Mouse (Mus musculus): ENCODE measurements around the gene Gnat3.
A peak's percentile ranks its signal among the peaks of the same experiment; 100 is the strongest.

Gnat3 gene

DNA sequence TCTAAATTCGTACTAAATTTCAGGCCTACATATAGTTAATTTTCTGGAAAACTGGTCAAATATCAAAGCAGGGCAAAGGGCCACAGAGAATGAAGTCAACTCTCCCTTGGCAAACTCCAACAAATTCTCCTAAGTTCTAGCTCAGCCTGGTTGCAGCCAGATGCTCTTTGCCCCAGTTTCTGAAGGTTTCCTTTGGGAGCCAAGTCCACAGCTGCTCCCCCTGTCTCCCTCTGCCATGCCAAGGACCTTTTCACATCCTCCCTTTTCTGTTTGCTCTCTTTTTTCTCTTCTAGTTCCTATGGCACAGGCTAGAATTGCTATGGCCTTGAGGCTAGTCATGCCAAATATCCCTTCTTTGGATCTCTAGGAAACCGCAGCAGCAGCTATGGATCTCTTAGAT is 43.8 kb downstream of the Gnat3 start:
- DNase-seq (ENCODE audit: low spot score in 2 of 2) = no peak

DNA sequence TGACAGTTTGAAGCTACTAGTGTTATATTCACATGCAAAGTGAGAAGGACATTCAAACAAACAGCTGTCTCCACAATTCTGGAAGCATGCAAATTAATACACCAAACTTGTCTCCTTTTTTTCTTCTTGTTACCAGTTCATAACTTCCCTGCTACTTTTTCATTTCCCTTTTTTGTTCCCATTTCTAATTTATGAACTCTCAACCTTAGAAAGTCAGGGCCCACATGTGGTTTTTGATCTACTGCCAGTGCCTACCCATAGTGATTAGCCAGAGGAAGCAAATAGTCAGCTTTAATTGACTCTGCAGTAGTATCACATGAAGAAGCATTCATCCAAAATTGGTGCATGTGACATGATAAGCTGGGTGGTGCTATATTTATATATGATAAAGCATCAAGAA is 44.7 kb downstream of the Gnat3 start:
- no peak for DNase-seq (ENCODE audit: low spot score in 2 of 2)

DNA sequence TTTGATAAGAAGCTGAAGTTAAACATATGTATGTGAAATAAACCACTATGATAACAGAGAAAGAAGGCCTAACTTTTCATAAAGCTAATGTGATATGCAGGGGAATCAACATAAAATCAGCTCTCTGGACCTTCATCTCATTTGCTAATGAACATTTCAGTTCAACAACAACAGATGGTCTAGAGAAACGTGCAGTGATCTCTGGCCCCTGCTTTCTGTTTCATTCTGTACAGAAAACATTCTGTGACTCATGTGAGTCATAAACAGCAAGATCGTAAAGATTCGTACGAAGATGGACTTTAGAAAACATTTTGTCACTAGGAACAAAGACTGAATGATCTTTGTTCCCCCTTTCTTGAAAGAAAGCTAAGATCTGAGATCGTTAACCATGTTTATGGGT is 48.0 kb downstream of the Gnat3 start:
- DNase-seq (ENCODE audit: low spot score in 2 of 2) = no peak

DNA sequence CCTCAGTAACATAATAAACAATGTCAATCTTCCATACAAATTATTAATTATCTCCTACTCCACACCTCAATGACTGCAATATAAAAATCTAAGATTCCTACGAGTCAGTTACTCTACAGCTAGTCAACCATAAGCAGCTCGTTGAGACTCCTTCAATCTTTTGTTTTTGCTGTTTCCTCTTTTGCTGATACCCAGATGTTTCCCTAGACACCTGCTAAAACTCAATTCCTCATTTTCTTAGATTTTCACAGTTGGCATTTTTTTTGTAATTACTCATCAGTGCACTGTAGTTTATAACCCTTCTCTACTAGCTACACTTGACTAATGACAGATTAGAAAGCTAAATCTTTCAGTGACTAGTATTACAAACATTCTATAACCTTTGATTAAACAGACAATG is 50.8 kb downstream of the Gnat3 start:
- no peak for DNase-seq (ENCODE audit: low spot score in 2 of 2)

DNA sequence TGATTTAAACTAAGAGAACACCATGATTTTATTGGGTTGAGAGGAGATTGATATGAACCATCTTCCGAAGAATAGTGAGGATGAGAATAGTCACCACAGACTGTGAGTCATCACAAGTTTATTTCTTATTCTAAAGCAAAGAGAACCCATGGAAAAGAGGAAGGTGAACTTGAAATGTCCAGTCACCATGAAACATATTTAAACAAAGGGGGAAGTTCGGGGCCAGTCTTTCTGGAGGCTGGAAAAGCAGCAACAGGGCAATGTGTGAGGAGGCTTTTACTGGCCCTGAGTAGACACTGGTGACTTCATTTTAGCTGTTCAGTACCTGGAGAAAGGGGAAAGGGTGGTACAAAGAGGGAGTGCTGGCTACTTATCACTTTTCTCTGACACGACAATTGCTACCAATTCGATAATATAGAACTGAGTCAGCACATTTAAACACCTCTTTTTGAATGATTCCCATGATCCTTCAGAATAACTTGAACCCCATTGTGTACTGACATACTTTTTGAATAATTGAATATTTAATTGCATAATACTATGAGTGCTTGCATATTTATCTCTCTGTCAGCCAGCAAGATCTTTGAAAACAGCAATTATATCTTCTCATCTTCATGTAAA is 52.0 kb downstream of the Gnat3 start:
- DNase-seq (ENCODE audit: low spot score in 2 of 2) = no peak

DNA sequence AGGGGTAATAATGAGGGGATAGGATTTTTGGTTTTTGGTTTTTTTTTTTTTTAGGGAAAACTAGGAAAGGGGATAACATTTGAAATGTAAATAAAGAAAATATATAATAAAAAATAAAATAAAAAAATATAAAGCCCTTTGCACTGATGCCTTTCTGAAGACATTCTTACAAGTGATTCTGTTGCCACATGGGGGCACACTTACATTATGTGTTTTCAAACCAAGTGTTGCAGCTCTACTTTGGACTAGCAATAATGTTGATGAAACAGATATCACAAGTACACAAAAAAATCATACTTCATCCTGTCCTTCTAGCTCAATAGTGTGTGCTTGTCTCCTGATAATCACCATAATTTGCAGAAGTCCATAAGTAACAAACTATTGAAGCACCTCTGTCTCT is 61.0 kb downstream of the Gnat3 start:
- no peak for DNase-seq (ENCODE audit: low spot score in 2 of 2)

DNA sequence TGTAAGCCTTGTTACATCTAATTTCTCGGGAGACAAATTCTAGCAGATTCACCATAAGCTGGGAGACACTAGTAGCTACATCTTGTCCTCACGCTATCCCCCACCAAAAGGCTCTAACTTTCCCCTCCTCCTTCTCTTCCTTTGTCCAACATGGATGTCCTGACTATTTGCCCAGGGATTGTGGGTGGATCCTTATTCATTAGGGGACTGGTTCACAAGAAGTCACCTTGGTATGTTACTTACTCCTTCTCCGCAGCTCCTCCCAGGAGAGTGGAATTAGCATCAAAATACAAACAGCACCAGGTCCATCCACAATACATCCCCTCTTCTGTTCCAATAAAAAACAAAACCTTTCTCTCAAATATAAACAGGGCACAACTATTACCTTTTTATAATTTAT is 65.2 kb downstream of the Gnat3 start:
- DNase-seq (ENCODE audit: low spot score in 2 of 2) = no peak

DNA sequence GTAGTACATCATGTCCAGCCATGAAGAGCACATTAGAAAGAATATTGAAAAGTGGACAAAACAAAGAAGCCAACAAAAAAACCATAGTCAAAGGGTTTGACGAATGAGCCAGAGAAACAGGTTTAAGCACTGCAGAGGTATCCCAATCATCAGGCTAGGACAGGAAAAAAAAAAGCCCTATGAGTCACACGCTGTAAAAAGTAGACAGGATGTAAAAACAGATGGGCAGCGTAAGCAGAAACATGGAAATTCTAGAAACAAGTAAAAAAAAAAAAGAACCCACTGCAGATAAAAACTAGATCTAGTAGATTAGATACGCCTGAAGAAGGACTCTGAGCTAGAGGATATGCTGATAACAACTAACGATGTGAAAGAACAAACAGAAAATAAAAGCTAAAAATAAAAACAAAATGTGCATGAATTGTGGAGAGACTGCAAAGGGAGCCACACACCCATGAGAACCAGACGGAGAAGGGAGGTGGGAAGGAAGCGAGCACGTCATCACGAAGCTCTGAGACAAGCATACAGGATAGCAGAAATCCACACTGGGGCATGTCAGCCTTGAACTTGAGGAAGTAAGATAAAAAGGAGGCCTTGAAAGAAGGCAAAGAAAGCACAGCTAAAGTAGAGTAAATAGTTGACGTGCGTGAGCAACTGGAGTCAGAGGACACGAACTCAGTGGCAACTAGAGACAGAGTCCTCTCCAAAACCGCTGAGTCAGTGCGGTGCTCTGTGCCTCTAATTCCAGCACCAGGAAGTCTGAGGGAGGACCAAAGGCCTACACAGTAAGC is 73.7 kb downstream of the Gnat3 start:
- DNase-seq (ENCODE audit: low spot score in 2 of 2) = no peak

DNA sequence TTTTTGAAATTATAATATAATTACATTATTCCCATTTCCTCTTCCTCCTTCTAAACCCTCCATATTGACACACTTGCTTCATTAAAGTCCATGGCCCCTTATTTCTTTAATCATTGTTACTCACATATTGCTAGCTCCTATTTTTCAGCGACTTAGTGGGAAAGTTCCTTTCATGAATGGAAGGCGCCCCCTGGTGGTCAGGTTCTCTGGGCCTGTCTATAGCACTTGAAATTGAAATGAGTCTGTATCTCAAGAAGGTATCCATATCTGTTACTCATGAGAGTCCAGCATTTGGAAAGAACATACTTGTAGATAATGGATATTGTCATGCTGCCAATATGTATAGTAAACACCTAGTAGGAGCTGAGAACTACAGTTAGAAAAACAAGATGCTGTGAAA is 80.7 kb downstream of the Gnat3 start:
- DNase-seq (ENCODE audit: low spot score in 2 of 2) = peak in 1 of 2 experiments; percentile 21

DNA sequence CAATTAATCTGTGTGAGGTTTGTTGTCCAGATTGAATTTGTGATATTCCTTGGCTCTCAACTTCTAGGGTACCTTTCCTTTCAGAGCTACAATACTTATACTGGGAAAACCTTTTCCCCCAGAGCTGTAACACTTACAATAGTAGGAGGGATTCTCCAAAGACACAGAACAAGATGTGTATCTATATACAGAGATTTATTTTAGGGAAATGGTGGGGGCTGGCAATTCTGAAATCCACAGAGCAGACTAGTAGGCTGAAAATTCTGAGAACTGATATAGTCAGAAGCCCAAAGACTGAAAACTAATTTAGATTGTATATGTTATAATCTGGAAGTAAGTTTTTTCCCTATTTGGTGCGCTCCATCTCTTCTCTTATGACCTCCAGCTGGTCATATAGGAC is 86.5 kb downstream of the Gnat3 start:
- no peak for DNase-seq (ENCODE audit: low spot score in 2 of 2)

DNA sequence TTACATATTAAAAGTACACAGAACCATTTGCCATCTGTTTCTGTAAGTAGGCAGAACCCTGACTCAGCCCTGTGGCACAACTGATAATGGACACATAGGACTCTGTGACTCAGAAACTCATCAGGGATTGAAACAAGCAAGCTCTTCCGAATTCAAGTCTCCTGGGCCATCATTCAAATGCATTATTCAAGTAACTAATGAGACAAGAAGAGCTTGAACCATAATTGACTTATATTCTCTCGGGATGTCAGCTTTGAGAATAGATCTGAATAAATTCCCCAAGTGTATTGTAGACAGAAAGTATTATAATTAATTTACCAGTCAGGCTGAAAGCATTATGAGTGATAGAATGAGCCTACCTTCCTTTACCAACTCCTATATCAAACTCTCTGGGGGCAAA is 93.0 kb downstream of the Gnat3 start:
- no peak for DNase-seq (ENCODE audit: low spot score in 2 of 2)

All from frontal cortex, postnatal 14 days (tissue).